Mouse (Mus musculus) liver, embryonic 11.5 days (tissue): Measurements from ENCODE around the gene Eef2. TPM values are rescaled to one million over a fixed set of nuclear protein-coding genes. Genes with fewer than 3 reads are reported as not detected.

Experiments used
- polyA plus RNA-seq: library from polyadenylated mRNA; unstranded; fragments of >200 nt; fragmentation: Nextera tagmentation; extraction: Ambion mirVana; gene quantifications from 2 replicates; pipeline ENCODE4 v1.2.1, GENCODE M21; 2014

Eef2 gene
- polyA plus RNA-seq, 1 experiment from 2014 or later, result 647 TPM

Other genes starting within 250 kb of the Eef2 start
- 4.0 and 5.0 TPM in 2 replicates for gene Gadd45b, start 246.6 kb upstream of the Eef2 start, polyA plus RNA-seq
- gene Gng7, start 161.7 kb upstream of the Eef2 start, polyA plus RNA-seq, result 1.8 and 2.1 TPM in 2 replicates
- 0.45 TPM in 1 of 2 replicates, not detected in the other for gene Diras1, start 151.0 kb upstream of the Eef2 start, polyA plus RNA-seq
- 9.1 and 9.4 TPM in 2 replicates for gene Slc39a3, start 139.2 kb upstream of the Eef2 start, polyA plus RNA-seq
- 147 and 153 TPM in 2 replicates for gene Sgta, start 116.5 kb upstream of the Eef2 start, polyA plus RNA-seq
- gene Thop1, start 106.6 kb upstream of the Eef2 start, polyA plus RNA-seq, result 80.3 and 84.0 TPM in 2 replicates
- 17.3 and 17.6 TPM in 2 replicates for gene Creb3l3, start 77.8 kb upstream of the Eef2 start, polyA plus RNA-seq
- gene Map2k2, start 70.7 kb upstream of the Eef2 start, polyA plus RNA-seq, result 201 and 207 TPM in 2 replicates
- 31.6 and 34.2 TPM in 2 replicates for gene Zbtb7a, start 41.4 kb upstream of the Eef2 start, polyA plus RNA-seq
- gene Pias4, start 8.7 kb upstream of the Eef2 start, polyA plus RNA-seq, result 41.2 and 50.9 TPM in 2 replicates
- gene Dapk3, start 6.4 kb downstream of the Eef2 start, polyA plus RNA-seq, result 44.5 and 45.6 TPM in 2 replicates
- gene 4930442H23Rik, start 7.2 kb downstream of the Eef2 start, polyA plus RNA-seq, result not detected in 2 replicates
- not detected in 2 replicates for gene Nmrk2, start 25.4 kb downstream of the Eef2 start, polyA plus RNA-seq
- gene Atcay, start 54.2 kb downstream of the Eef2 start, polyA plus RNA-seq, result 0.05 TPM in 1 of 2 replicates, not detected in the other
- gene Zfr2, start 56.5 kb downstream of the Eef2 start, polyA plus RNA-seq, result 1.3 and 2.1 TPM in 2 replicates
- gene Matk, start 76.3 kb downstream of the Eef2 start, polyA plus RNA-seq, result 2.1 TPM in 2 replicates
- gene Mrpl54, start 90.3 kb downstream of the Eef2 start, polyA plus RNA-seq, result 226 and 233 TPM in 2 replicates
- 47.5 and 55.0 TPM in 2 replicates for gene Apba3, start 90.3 kb downstream of the Eef2 start, polyA plus RNA-seq
- 1.8 TPM in 2 replicates for gene Tjp3, start 115.0 kb downstream of the Eef2 start, polyA plus RNA-seq
- 40.0 and 42.5 TPM in 2 replicates for gene Pip5k1c, start 116.3 kb downstream of the Eef2 start, polyA plus RNA-seq
- 49.9 and 51.9 TPM in 2 replicates for gene Cactin, start 144.5 kb downstream of the Eef2 start, polyA plus RNA-seq
- 7.8 and 7.9 TPM in 2 replicates for gene Tbxa2r, start 152.1 kb downstream of the Eef2 start, polyA plus RNA-seq
- not detected in 2 replicates for gene Gipc3, start 166.6 kb downstream of the Eef2 start, polyA plus RNA-seq
- 68.6 and 69.2 TPM in 2 replicates for gene Hmg20b, start 173.8 kb downstream of the Eef2 start, polyA plus RNA-seq
- gene Mfsd12, start 180.9 kb downstream of the Eef2 start, polyA plus RNA-seq, result 11.2 TPM in 2 replicates
- 0.64 and 0.68 TPM in 2 replicates for gene 4930404N11Rik, start 189.2 kb downstream of the Eef2 start, polyA plus RNA-seq
- 74.0 and 75.9 TPM in 2 replicates for gene Fzr1, start 201.9 kb downstream of the Eef2 start, polyA plus RNA-seq
- gene Dohh, start 207.8 kb downstream of the Eef2 start, polyA plus RNA-seq, result 97.4 and 99.3 TPM in 2 replicates
- 1.3 and 1.9 TPM in 2 replicates for gene Gm48551, start 207.8 kb downstream of the Eef2 start, polyA plus RNA-seq
- 0.62 and 0.67 TPM in 2 replicates for gene Gm48552, start 212.4 kb downstream of the Eef2 start, polyA plus RNA-seq
- gene Smim24, start 216.4 kb downstream of the Eef2 start, polyA plus RNA-seq, result 3.8 and 4.5 TPM in 2 replicates